Mouse (Mus musculus) limb, embryonic 13.5 days (tissue): ENCODE measurements around the gene Epop. TPM values are rescaled to one million over a fixed set of nuclear protein-coding genes. Genes with fewer than 3 reads are reported as not detected.
A peak's percentile ranks its signal among the peaks of the same experiment; 100 is the strongest.

Experiments
- ATAC-seq: fragments of 200-750 bp; cut with Nextera tagmentation; 2 replicates; pipeline ENCODE4 v1.8.0; 2017; ENCODE audit warnings: low read depth, moderate number of reproducible peaks, moderate TSS enrichment; ENCODE audit not compliant: low FRiP score
- H3K27ac ChIP-seq: fragments of 300-500 bp; sonication (generic); 2 replicates; pipeline ENCODE4 v1.5.1; 2015; ENCODE audit warnings: inconsistent platforms, mild to moderate bottlenecking, moderate library complexity
- H3K27me3 ChIP-seq: fragments of 300-500 bp; sonication (generic); 2 replicates; pipeline ENCODE4 v1.6.1; 2015; ENCODE audit warnings: mild to moderate bottlenecking, inconsistent platforms
- H3K36me3 ChIP-seq: fragments of 300-500 bp; sonication (generic); 2 replicates; pipeline ENCODE4 v1.6.1; 2015; ENCODE audit warnings: inconsistent platforms, mild to moderate bottlenecking, moderate library complexity
- H3K4me1 ChIP-seq: fragments of 300-500 bp; sonication (generic); 2 replicates; pipeline ENCODE4 v1.6.1; 2015; ENCODE audit warnings: inconsistent platforms
- H3K4me2 ChIP-seq: fragments of 300-500 bp; sonication (generic); replicated peaks from 2 replicates; pipeline ENCODE4 v1.6.1; 2015; ENCODE audit warnings: inconsistent platforms, mild to moderate bottlenecking, moderate library complexity
- H3K4me3 ChIP-seq: fragments of 300-500 bp; sonication (generic); 2 replicates; pipeline ENCODE4 v1.5.1; 2015; ENCODE audit warnings: moderate library complexity, mild to moderate bottlenecking, inconsistent platforms
- H3K9ac ChIP-seq: fragments of 300-500 bp; sonication (generic); 2 replicates; pipeline ENCODE4 v1.6.1; 2015; ENCODE audit warnings: mild to moderate bottlenecking, inconsistent platforms
- H3K9me3 ChIP-seq: fragments of 300-500 bp; sonication (generic); 2 replicates; pipeline ENCODE4 v1.6.1; 2016; ENCODE audit warnings: inconsistent platforms
- WGBS: fragments of 180-500 bp; shearing (Covaris S2); methylation state at CpG from one replicate; pipeline ENCODE4 v1.1.7; 2015; 5-methylcytosine and 5-hydroxymethylcytosine counted together
- polyA plus RNA-seq: library from polyadenylated mRNA; unstranded; fragments of >200 nt; fragmentation: Nextera tagmentation; extraction: Ambion mirVana; gene quantifications from 2 replicates; pipeline ENCODE4 v1.2.1, GENCODE M21; 2015

The Epop gene
- polyA plus RNA-seq, 1 experiment from 2014 or later, result 4.6 TPM

DNA sequence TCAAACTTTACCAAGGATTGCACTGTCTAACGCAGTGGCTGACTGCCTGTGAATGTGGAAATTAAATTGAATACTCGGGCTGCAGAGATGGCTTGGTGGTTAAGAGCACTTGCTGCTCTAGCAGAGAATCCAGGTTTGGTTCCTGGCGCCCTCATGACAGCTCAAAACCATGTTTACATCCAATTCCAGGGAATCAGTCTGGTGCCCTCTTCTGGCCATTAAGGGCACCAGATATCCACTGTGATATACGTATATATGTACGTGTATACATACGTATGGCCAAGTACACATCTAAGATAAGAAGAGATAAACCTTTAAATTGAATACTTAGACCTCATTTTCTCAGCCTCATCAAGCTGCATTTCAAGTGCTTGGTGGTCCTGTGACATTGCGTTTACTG, 36.7 kb upstream of the Epop start:
- H3K36me3 ChIP-seq, result peaks cover 59% of the 10 kb centered on the region
- H3K4me2 ChIP-seq, result no peak overlapping the region
- H3K27ac ChIP-seq, result no peak overlapping the region
- no peak for ATAC-seq
- H3K9me3 ChIP-seq, result no peaks in the 10 kb centered on the region
- peaks cover 14% of the 10 kb centered on the region for H3K27me3 ChIP-seq
- no peak overlapping the region for H3K9ac ChIP-seq
- H3K4me3 ChIP-seq, result no peak overlapping the region
- H3K4me1 ChIP-seq, result peaks cover 38% of the 10 kb centered on the region
- WGBS, result 90% methylated on average over 7 of the region's 7 CpGs

DNA sequence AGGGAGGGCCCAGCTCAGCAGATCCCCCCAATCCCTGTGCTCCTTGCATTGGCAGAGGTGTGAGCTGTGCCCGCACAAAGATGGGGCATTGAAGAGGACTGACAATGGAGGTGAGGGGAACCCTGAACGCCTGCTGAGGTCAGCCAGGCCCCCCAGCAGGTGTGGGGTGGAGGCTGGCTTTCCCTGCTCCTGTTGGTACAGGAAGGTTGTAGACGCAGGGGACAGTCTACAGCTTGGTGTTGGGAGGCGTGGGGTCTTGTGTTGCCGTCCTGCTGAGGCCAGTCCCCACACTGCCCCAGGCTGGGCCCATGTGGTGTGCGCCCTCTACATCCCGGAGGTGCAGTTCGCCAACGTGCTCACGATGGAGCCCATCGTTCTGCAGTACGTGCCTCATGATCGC, 35.9 kb upstream of the Epop start:
- 92% methylated on average over 13 of the region's 13 CpGs for WGBS
- peak overlapping the region; percentile 92 for H3K4me2 ChIP-seq
- no peak overlapping the region for H3K27ac ChIP-seq
- H3K4me3 ChIP-seq, result peak overlapping the region; percentile 90
- H3K9ac ChIP-seq, result no peak overlapping the region
- ATAC-seq, result no peak
- peaks cover 45% of the 10 kb centered on the region for H3K4me1 ChIP-seq
- H3K27me3 ChIP-seq, result peaks cover 21% of the 10 kb centered on the region
- H3K36me3 ChIP-seq, result peaks cover 51% of the 10 kb centered on the region
- no peaks in the 10 kb centered on the region for H3K9me3 ChIP-seq

DNA sequence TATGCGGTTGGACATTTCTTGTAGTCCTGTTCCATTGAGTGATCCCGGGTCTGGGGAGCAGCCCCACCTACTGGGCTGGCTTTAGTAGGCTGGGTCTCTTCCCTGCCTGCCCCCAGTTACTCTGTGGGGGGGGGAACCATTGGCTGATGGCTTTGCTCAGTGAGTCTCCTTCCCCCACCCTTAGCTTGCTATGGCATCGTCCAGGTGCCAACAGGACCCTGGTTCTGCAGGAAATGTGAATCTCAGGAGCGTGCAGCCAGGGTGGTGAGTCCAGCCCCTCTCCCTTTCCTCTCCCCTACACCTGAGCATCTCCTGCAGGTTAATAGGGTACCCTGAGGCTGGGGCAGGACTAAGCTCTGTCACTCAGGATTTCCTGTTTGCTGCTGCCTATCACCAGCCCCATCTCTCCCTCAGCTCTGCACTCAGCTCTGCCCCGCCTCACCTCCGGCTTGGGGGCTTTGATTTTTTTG, 35.3 kb upstream of the Epop start:
- H3K9me3 ChIP-seq, result no peaks in the 10 kb centered on the region
- peaks cover 40% of the 10 kb centered on the region for H3K4me1 ChIP-seq
- peaks cover 21% of the 10 kb centered on the region for H3K27me3 ChIP-seq
- peak overlapping the region; percentile 92 for H3K4me2 ChIP-seq
- peak overlapping the region; percentile 90 for H3K4me3 ChIP-seq
- 30% methylated on average over 6 of the region's 6 CpGs for WGBS
- no peak overlapping the region for H3K27ac ChIP-seq
- no peak for ATAC-seq
- peak overlapping the region; percentile 87; the same call in 1 of the 2 replicates for H3K9ac ChIP-seq
- H3K36me3 ChIP-seq, result peaks cover 45% of the 10 kb centered on the region

DNA sequence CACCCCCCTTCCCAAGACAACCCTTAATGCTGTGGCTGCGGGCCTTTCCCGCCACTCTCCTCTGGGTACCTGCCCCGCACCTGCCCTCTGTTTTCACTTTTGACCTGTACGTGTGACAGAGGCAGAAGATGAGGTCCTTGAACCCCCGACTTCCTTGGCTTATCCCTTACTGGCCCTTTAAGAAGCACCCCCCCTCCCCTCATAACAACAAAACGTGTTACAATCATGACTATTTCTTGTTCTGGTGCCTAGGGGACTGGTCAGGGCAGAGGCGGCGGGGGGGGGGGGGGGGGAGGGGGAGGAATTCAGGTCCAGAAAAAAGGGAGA, 34.8 kb upstream of the Epop start:
- Histone ChIP-seq H3K27me3 (peaks cover 21% of the 10 kb centered on the region), H3K9ac (peak overlapping the region; percentile 87), H3K9me3 (no peaks in the 10 kb centered on the region), H3K4me2 (peak overlapping the region; percentile 92), H3K36me3 (peaks cover 40% of the 10 kb centered on the region), H3K27ac (peak overlapping the region; percentile 85), H3K4me3 (peak overlapping the region; percentile 90), H3K4me1 (peaks cover 41% of the 10 kb centered on the region)
- 0% methylated on average over 7 of the region's 8 CpGs for WGBS
- no peak for ATAC-seq

DNA sequence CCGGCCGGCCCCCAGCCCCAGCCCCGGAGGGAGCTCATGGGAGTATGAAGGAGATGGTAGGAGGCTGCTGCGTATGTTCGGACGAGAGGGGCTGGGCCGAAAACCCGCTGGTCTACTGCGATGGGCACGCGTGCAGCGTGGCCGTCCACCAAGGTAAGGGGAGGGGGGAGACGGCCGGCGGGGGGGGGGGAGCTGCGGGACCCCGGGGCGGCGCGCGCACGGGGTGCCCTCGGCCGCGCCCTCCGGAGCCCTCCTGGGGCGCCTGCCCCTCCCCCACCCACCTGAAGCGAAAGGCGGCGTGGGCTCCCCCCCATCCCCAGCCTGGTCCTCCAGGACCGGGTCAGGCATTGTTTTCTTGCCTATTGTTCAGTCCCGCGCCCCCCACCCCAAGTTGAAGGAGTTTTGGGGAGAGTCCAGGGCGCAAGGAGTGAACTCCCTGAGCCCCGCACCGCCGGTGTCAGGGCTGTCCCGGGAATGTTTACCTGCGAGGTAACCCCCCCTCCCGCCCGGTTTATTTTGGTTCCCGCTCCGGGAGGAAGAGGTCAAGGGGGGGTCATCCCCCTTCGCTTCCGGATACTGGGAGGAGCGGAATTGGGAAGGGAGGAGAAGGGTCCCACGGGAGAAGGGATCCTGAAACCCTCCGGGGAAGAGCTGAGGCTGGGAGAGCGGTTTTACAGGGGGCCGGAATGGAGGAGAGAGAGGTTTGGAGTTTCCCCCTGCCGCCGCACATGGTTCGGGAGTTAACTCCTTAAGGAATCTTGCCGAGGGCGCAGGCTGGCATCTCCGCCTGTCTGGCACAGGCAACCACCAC, 34.2 kb upstream of the Epop start:
- H3K27me3 ChIP-seq, result peaks cover 21% of the 10 kb centered on the region
- no peaks in the 10 kb centered on the region for H3K9me3 ChIP-seq
- H3K27ac ChIP-seq, result peak overlapping the region; percentile 85
- H3K4me2 ChIP-seq, result peak overlapping the region; percentile 92
- H3K36me3 ChIP-seq, result peaks cover 34% of the 10 kb centered on the region
- WGBS, result 1% methylated on average over 46 of the region's 57 CpGs
- H3K9ac ChIP-seq, result peak overlapping the region; percentile 87
- H3K4me1 ChIP-seq, result peaks cover 47% of the 10 kb centered on the region
- peak overlapping the region; percentile 90 for H3K4me3 ChIP-seq
- ATAC-seq, result 0 out of 2 replicates have a peak, but pooled peaks have one; percentile 3

DNA sequence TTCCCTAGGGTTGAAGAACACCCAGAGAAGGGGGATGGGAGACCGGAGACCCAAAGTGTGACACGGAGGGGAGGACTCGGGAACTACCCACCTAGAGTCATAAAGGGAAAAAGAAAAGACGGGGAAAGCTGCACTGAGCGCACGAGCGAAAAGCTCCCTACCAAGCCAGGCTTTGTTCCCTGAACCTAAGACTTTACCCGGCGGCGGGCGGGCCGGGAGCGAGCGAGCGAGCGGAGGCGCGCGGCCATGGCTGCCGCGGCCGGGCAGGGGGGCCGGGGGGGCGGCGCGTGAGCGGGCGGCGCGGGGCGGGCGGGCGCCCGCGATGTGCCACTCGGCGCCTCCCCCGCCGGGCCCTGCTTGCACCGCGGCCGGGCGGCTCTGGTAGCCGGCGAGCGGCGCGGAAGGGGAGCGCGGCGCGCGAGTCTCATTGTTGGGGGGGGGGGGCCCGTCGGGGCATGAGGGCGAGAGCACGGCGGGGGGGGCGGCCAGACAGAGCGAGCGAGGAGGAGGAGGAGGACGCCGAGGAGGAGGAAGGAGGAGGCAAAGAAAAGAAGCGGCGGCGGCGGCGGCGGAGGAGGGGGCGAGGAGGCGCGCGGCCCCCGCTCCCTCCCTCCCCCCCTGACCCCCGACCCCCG, 33.5 kb upstream of the Epop start, which contains the start of gene Mllt6:
Gene Mllt6, plus strand, starts transcription at position 522 of the 635 bp plus-strand sequence.
- Histone ChIP-seq H3K36me3 (peaks cover 27% of the 10 kb centered on the region), H3K27me3 (peaks cover 21% of the 10 kb centered on the region), H3K9me3 (no peaks in the 10 kb centered on the region), H3K9ac (peak within 1 kb of the TSS; percentile 87), H3K4me2 (peak within 1 kb of the TSS; percentile 92), H3K4me1 (peaks cover 48% of the 10 kb centered on the region), H3K4me3 (peak within 1 kb of the TSS; percentile 90), H3K27ac (peak within 1 kb of the TSS; percentile 85)
- under 1% methylated on average over 28 of the region's 76 CpGs for WGBS
- peak; percentile 44; the same call in 1 of the 2 replicates for ATAC-seq

DNA sequence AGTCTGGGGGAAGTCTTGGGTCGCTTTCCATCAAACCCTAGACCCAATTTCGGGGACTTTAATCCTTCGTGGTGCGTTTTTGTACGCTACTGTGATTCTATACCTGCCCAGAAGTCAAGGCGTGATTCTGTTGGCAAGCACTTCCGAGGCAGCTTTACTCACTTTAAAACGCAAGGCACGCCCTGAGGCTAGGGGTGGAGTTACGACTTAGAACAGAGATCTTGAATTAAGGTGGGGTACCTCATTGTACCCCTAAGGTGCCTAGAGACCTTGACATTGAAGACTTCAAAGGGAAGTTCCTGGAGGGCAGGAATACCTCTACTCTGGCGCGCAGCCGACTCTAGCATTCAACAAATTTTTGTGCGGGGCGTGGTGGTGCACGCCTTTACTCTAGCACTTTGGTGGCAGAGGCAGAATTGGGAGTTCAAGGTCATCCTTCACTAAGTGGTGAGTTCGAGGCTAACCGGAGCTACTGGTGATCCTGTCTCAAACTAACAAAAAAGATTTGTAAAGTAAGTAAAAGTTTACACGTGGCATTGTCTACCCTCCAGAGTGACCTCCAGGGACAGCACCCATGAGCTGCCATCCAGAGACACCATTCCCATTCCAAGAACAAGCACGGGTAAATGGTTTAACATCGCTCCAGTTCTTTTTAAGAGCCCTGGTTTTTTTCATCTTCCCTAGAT, 32.8 kb upstream of the Epop start:
- under 1% methylated on average over 21 of the region's 21 CpGs for WGBS
- Histone ChIP-seq H3K4me2 (peak overlapping the region; percentile 92), H3K27me3 (peaks cover 21% of the 10 kb centered on the region), H3K4me1 (peaks cover 48% of the 10 kb centered on the region), H3K27ac (peak overlapping the region; percentile 15; the same call in 1 of the 2 replicates), H3K9ac (peak overlapping the region; percentile 87; the same call in 1 of the 2 replicates), H3K4me3 (peak overlapping the region; percentile 90), H3K36me3 (peaks cover 21% of the 10 kb centered on the region), H3K9me3 (no peaks in the 10 kb centered on the region)
- no peak for ATAC-seq

DNA sequence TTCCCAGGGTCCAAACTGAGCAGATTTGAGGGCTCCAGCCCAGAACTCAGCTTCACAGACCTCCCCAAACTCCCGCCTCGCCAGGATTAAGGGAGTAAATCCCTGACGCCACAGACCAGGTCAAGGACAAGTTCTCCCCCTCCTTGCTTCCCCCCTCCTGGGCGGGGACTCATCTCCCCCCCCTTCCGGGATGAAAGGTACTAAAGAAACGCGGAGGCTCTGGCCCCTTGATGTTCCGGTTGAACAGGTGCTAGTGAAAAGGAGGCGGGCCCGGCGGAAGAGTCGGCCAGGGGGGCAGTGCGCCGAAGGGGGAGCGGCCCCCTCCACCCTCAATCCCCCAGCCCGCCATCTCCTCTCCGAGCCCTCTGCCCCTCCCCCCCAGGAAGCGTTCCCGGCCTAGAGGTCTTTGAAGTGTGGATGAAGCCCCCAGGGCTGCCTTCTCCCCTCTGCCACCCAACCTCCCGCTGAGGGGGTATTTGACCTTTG, 32.2 kb upstream of the Epop start:
- Histone ChIP-seq H3K4me3 (peak overlapping the region; percentile 90), H3K4me2 (peak overlapping the region; percentile 92), H3K9ac (peak overlapping the region; percentile 25; the same call in 1 of the 2 replicates), H3K9me3 (no peaks in the 10 kb centered on the region), H3K36me3 (peaks cover 15% of the 10 kb centered on the region), H3K27me3 (peaks cover 21% of the 10 kb centered on the region), H3K4me1 (peaks cover 48% of the 10 kb centered on the region), H3K27ac (no peak overlapping the region)
- WGBS, result under 1% methylated on average over 19 of the region's 20 CpGs
- no peak for ATAC-seq

DNA sequence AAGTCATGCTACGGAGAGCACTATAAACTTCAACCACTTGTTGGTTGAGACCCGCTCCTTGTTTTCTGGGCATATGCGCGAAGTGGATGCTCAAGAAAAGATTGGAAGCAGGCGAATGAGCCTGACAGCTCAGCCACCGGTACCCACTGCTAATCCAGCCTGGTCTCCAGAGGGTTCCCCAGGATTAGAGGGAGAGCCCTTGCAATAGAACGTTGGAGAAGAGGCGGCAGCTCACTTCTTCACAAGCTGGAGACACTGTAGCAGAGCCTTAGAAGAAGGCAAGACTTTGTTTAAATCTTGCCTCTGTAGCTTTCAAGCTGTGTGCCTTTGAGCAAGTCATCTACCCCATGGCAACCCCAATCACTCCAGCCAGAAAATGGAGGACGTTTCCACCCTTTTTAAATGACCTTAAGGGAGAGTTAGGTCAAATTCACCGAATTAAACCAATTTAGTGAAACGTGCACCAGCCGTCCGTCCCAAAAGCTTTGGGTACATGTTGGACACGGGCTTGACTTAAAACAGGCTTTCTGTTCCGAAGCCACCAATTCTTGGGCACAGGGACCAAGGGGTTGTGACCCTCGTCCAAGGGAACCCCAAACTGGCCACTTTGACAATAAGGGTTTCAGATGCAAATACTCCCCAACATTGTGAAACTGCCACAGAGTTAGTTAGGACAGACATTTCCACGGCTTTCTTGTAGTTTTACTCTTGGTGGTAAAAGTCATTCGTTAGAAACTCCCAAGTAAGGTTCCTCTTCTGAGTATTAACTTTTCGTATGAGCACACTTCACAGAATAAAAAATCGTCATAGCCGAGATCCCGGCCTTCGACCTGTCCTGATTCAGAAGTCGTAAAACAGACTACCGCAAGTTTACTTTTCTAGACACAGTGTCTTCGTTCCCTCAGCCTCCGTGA, 31.5 kb upstream of the Epop start:
- H3K27ac ChIP-seq, result no peak overlapping the region

DNA sequence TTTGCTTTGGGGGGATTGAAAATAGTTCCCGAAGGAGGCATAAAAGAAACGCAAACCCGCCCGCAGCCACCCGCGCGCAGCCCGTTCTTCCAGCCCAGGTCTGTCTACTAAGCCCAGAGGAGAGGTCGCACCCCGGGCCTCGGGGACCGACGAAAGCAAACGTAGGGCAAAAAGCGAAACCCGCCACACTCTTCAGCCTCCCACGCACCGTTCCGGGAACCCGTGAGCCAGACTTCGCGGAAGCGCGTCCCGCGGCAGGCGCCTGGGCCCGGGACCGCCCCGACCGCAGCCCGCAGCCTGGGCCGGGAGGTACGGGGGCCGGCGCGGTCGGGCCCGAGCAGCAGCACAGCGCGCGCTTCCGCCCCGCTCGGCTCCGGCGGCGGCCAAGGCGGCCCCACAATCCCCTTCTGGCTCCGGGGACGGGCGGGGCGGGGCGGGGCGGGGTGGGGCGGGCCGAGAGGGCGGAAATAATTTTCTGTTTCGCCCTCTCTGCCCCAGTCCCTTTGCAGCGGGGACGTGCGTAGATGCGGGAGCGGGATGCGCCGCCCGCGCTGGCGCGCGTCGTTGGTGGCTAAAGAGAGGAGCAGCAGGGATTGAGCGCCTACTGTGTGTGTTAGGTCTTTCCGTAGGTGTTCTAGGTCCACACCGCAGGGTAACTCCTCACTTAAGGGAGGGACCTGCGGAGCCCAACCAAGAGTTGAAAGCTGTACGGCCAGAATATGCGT, 30.6 kb upstream of the Epop start:
- Histone ChIP-seq H3K27ac (peak overlapping the region; percentile 65; the same call in 1 of the 2 replicates), H3K9ac (peak overlapping the region; percentile 88), H3K4me1 (peaks cover 44% of the 10 kb centered on the region), H3K4me2 (peak overlapping the region; percentile 92), H3K36me3 (no peaks in the 10 kb centered on the region), H3K27me3 (peaks cover 21% of the 10 kb centered on the region), H3K4me3 (peak overlapping the region; percentile 90), H3K9me3 (no peaks in the 10 kb centered on the region)
- peak; percentile 89 for ATAC-seq
- under 1% methylated on average over 69 of the region's 78 CpGs for WGBS

More for the DNA sequence above, 31.5 kb upstream of the Epop start:
- Histone ChIP-seq H3K4me2 (peak overlapping the region; percentile 92), H3K9me3 (no peaks in the 10 kb centered on the region), H3K27me3 (peaks cover 21% of the 10 kb centered on the region), H3K4me1 (peaks cover 48% of the 10 kb centered on the region), H3K4me3 (peak overlapping the region; percentile 90), H3K9ac (peak overlapping the region; percentile 88), H3K36me3 (peaks cover 8% of the 10 kb centered on the region)
- WGBS, result 2% methylated on average over 27 of the region's 27 CpGs
- no peak for ATAC-seq
